Mouse (Mus musculus): Measurements from ENCODE around the gene Lgals12.

DNA sequence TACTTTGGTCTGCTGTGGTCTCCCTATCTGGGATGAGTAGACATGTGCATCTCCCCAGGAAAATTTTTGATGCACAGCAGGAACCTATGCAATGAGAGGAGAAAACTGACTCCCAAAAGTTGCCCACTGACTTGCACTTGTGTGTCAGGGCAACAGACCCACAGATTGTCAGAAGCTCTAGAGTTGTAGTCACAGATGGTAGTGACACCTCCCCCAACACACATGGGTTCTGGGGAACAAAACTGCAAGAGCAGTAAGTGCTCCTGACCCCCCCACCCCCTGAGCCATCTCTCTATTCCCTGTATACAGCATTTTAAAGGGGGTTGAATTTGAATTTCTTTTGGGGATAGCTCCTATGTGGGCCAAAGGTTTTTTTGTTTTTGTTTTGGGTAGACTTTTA lies 16.2 kb downstream of the Lgals12 start:
- no peak for TF ChIP-seq USF1 (IDR thresholded peaks at IDR 0.05; ENCODE audit: low read depth)
- no peak for TF ChIP-seq POLR2A (IDR thresholded peaks at IDR 0.05; ENCODE audit: insufficient read length, low read depth)
- TF ChIP-seq MAX (IDR thresholded peaks at IDR 0.05; ENCODE audit: low read depth) = no peak
- TF ChIP-seq TCF12 (IDR thresholded peaks at IDR 0.05; ENCODE audit: insufficient read depth, poor library complexity, severe bottlenecking) = no peak
- TF ChIP-seq E2F4 (IDR thresholded peaks at IDR 0.05; ENCODE audit: insufficient read depth) = no peak
- no peak for TF ChIP-seq POLR2AphosphoS2 (IDR thresholded peaks at IDR 0.05; ENCODE audit: insufficient read length, low read depth)
- no peak for TF ChIP-seq MYOD1 (IDR thresholded peaks at IDR 0.05; ENCODE audit: control insufficient read depth in 1 of 3, insufficient read length in 2 of 3, low read depth in 2 of 3)
- no peak for TF ChIP-seq TCF3 (IDR thresholded peaks at IDR 0.05; ENCODE audit: insufficient read length, low read depth)
- no peak for TF ChIP-seq MYOG (IDR thresholded peaks at IDR 0.05; ENCODE audit: control insufficient read depth in 1 of 3, insufficient read depth in 1 of 3, insufficient read length in 2 of 3, low read depth in 2 of 3)
- no peak for TF ChIP-seq SRF (IDR thresholded peaks at IDR 0.05; ENCODE audit: control insufficient read depth, insufficient read length, low read depth)

All from myocyte (in vitro differentiated cells).